Mouse (Mus musculus) lung, adult 2 months (tissue): ENCODE data around the gene Cep290.

Experiments
- CTCF ChIP-seq: fragments of 200-500 bp; IDR thresholded peaks from 2 replicates; pipeline ENCODE4 v1.5.1; 2011; ENCODE audit warnings: mild to moderate bottlenecking, low read length, control low read depth; ENCODE audit not compliant: insufficient read depth
- POLR2A ChIP-seq: fragments of 200-500 bp; IDR thresholded peaks from 2 replicates; pipeline ENCODE4 v1.6.1; 2011; ENCODE audit warnings: low read depth, mild to moderate bottlenecking, control low read depth, low read length, borderline replicate concordance; ENCODE audit errors: extremely low read depth

- TF ChIP-seq CTCF (no peak), POLR2A (no peak)
Observed at GRCm38 (mm10) chr10:100564112-100564511, 76.8 kb downstream of the Cep290 start.
